Mouse (Mus musculus): ENCODE results near the gene Dot1l. TPM values are rescaled to one million over a fixed set of nuclear protein-coding genes. Genes with fewer than 3 reads are reported as not detected.

Dot1l gene
- total and polyA plus RNA-seq, 3 experiments = 3.3 to 43.8 (median 13.3) TPM

GRCm38 (mm10) chr10:80717281-80717680, 37.7 kb upstream of the Dot1l start:
- no peaks in the 10 kb centered on the region for H3K4me1 ChIP-seq (ENCODE audit: control insufficient read depth in 1 of 2, insufficient read depth in 2 of 2)
- no peak overlapping the region for H3K9ac ChIP-seq (ENCODE audit: insufficient read depth, low read depth)
- peaks cover 95 to 98% of the 10 kb centered on the region in 2 experiments for H3K36me3 ChIP-seq (replicated peaks in 1 of 2; ENCODE audit: control insufficient read depth in 1 of 2, insufficient read depth in 1 of 2, low read length in 1 of 2)
- H3K79me2 ChIP-seq (replicated peaks; ENCODE audit: control insufficient read depth, extremely low read depth, insufficient read depth, poor library complexity, severe bottlenecking) = no peaks in the 10 kb centered on the region
- H3K27ac ChIP-seq (ENCODE audit: insufficient read depth, low read depth) = no peak overlapping the region
- in situ Hi-C loops (cut with MboI; ENCODE audit: low pct_ligation_motif_present, low pct_unique_long_range_greater_than_20kb, low sequenced_read_pairs) (no loop called here), dilution Hi-C loops (cut with MboI; ENCODE audit: extremely low pct_ligation_motif_present, extremely low pct_unique_long_range_greater_than_20kb, low sequenced_read_pairs) (no loop called here)
- no peaks in the 10 kb centered on the region for H3K27me3 ChIP-seq (replicated peaks)
- H3K4me2 ChIP-seq (ENCODE audit: insufficient read depth, low read depth, poor library complexity, severe bottlenecking) = no peak overlapping the region
- no peak for TF ChIP-seq NELFE (IDR thresholded peaks at IDR 0.05; ENCODE audit: low read depth, low read length)
- TF ChIP-seq JUND (conservative IDR thresholded peaks at IDR 0.05; ENCODE audit: low read depth, low read length) = no peak
- no peak for TF ChIP-seq MEF2A (IDR thresholded peaks at IDR 0.05; ENCODE audit: borderline replicate concordance, low read depth, low read length)
- TF ChIP-seq MAX (IDR thresholded peaks at IDR 0.05; ENCODE audit: low read length) = no peak
- no peak for TF ChIP-seq ZC3H11A (IDR thresholded peaks at IDR 0.05; ENCODE audit: low read depth, low read length)
- TF ChIP-seq CHD1 (IDR thresholded peaks at IDR 0.05; ENCODE audit: low read depth, low read length) = no peak
- no peak for TF ChIP-seq JUN (IDR thresholded peaks at IDR 0.05; ENCODE audit: insufficient read depth, low read depth, low read length)
- no peak for TF ChIP-seq IRF4 (IDR thresholded peaks at IDR 0.05; ENCODE audit: low read depth, low read length)
- no peak for TF ChIP-seq UBTF (IDR thresholded peaks at IDR 0.05; ENCODE audit: low read depth, low read length)
- no peak for TF ChIP-seq CHD2 (IDR thresholded peaks at IDR 0.05; ENCODE audit: low read length)
- no peak for TF ChIP-seq E2F4 (IDR thresholded peaks at IDR 0.05; ENCODE audit: insufficient replicate concordance, low read depth, low read length)
- H3K4me3 ChIP-seq (replicated peaks in 1 of 3; ENCODE audit: low read depth in 2 of 3, low read length in 2 of 3, poor library complexity in 1 of 3) = no peak overlapping the region
- no peak for DNase-seq (ENCODE audit: extremely low read depth)
- H3K9me3 ChIP-seq (replicated peaks; ENCODE audit: low read length) = no peaks in the 10 kb centered on the region

GRCm38 (mm10) chr10:80727369-80728127, 27.5 kb upstream of the Dot1l start:
- dilution Hi-C loops (cut with MboI; ENCODE audit: extremely low pct_ligation_motif_present, extremely low pct_unique_long_range_greater_than_20kb, low sequenced_read_pairs) = no loop called here
- no peaks in the 10 kb centered on the region for H3K27me3 ChIP-seq (replicated peaks)

More at GRCm38 (mm10) chr10:80727369-80728127, 27.5 kb upstream of the Dot1l start:
- in situ Hi-C loops (cut with MboI; ENCODE audit: low pct_ligation_motif_present, low pct_unique_long_range_greater_than_20kb, low sequenced_read_pairs) = no loop called here
- DNase-seq (ENCODE audit: extremely low read depth) = no peak
- peaks cover 87 to 93% of the 10 kb centered on the region in 2 experiments for H3K36me3 ChIP-seq (replicated peaks in 1 of 2; ENCODE audit: control insufficient read depth in 1 of 2, insufficient read depth in 1 of 2, low read length in 1 of 2)
- no peak overlapping the region for H3K4me2 ChIP-seq (ENCODE audit: insufficient read depth, low read depth, poor library complexity, severe bottlenecking)
- TF ChIP-seq SMC3 (IDR thresholded peaks at IDR 0.05; ENCODE audit: low read depth, low read length) (no peak), KAT2A (IDR thresholded peaks at IDR 0.05; ENCODE audit: insufficient replicate concordance, low read length) (no peak), PAX5 (IDR thresholded peaks at IDR 0.05; ENCODE audit: low read length) (no peak), SIN3A (IDR thresholded peaks at IDR 0.05; ENCODE audit: low read length) (no peak), IRF4 (IDR thresholded peaks at IDR 0.05; ENCODE audit: low read depth, low read length) (no peak), JUN (IDR thresholded peaks at IDR 0.05; ENCODE audit: insufficient read depth, low read depth, low read length) (no peak), TBP (conservative IDR thresholded peaks at IDR 0.05; ENCODE audit: low read depth, low read length) (no peak), RCOR1 (conservative IDR thresholded peaks at IDR 0.05; ENCODE audit: low read depth, low read length) (no peak), ZC3H11A (IDR thresholded peaks at IDR 0.05; ENCODE audit: low read depth, low read length) (no peak), POLR2A (IDR thresholded peaks at IDR 0.05; ENCODE audit: low read depth, low read length) (no peak)
- H3K9me3 ChIP-seq (replicated peaks; ENCODE audit: low read length) = no peaks in the 10 kb centered on the region
- H3K4me3 ChIP-seq (replicated peaks in 1 of 3; ENCODE audit: low read depth in 2 of 3, low read length in 2 of 3, poor library complexity in 1 of 3) = no peak overlapping the region
- no peak overlapping the region for H3K9ac ChIP-seq (ENCODE audit: insufficient read depth, low read depth)
- 0 out of 4 replicates have a peak, but pooled peaks cover 0 to under 1% of the 10 kb centered on the region in 2 experiments for H3K4me1 ChIP-seq (ENCODE audit: control insufficient read depth in 1 of 2, insufficient read depth in 2 of 2)
- H3K27ac ChIP-seq (ENCODE audit: insufficient read depth, low read depth) = no peak overlapping the region
- H3K79me2 ChIP-seq (replicated peaks; ENCODE audit: control insufficient read depth, extremely low read depth, insufficient read depth, poor library complexity, severe bottlenecking) = peaks cover 10% of the 10 kb centered on the region
